Mouse (Mus musculus) CH12.LX (cell line): ENCODE results near the gene Glb1. TPM values are rescaled to one million over a fixed set of nuclear protein-coding genes. Genes with fewer than 3 reads are reported as not detected.
A peak's percentile ranks its signal among the peaks of the same experiment; 100 is the strongest.
"Not testable (repeated sequence)": the region's sequence is repeated elsewhere in the genome, so short reads cannot be mapped to it uniquely, and the experiment has no call there.

Source experiments
- DNase-seq: peaks from one replicate; pipeline ENCODE4 v3.0.0-alpha.2; 2013; ENCODE audit errors: extremely low read depth
- H3K27ac ChIP-seq: 2 replicates; pipeline ENCODE4 v1.5.1; 2012; ENCODE audit warnings: low read depth, mild to moderate bottlenecking, control low read depth, moderate library complexity; ENCODE audit not compliant: insufficient read depth
- H3K27me3 ChIP-seq: replicated peaks from 2 replicates; pipeline ENCODE3; 2012; ENCODE audit warnings: inconsistent platforms
- H3K36me3 ChIP-seq, 2 experiments: replicated peaks in 1 of 2; 2 replicates each; pipeline versions ENCODE3 to v1.6.1; 2012; ENCODE audit warnings: inconsistent platforms in 1 of 2, low read length in 1 of 2, mild to moderate bottlenecking in 1 of 2, mixed read lengths in 1 of 2, moderate library complexity in 1 of 2; ENCODE audit not compliant: control insufficient read depth in 1 of 2, insufficient read depth in 1 of 2
- H3K4me1 ChIP-seq, 2 experiments: 2 replicates each; pipeline ENCODE4 v1.6.1; 2012; ENCODE audit warnings: inconsistent platforms in 1 of 2, moderate library complexity in 1 of 2; ENCODE audit not compliant: insufficient read depth in 2 of 2, control insufficient read depth in 1 of 2
- H3K4me2 ChIP-seq: 2 replicates; pipeline ENCODE4 v1.6.1; 2012; ENCODE audit warnings: low read depth, mild to moderate bottlenecking, control low read depth; ENCODE audit not compliant: poor library complexity, insufficient read depth, severe bottlenecking
- H3K4me3 ChIP-seq, 3 experiments: fragments of 150-350 bp in 1 of 3; sonication (generic) in 1 of 3; replicated peaks in 1 of 3; 2 replicates each; pipeline versions ENCODE3 to v1.5.1; 2011 to 2012; ENCODE audit warnings: low read depth in 2 of 3, low read length in 2 of 3, mild to moderate bottlenecking in 2 of 3, moderate library complexity in 2 of 3, control low read depth in 1 of 3, improper control_type of control experiment in 1 of 3, inconsistent platforms in 1 of 3, mixed read lengths in 1 of 3; ENCODE audit not compliant: poor library complexity in 1 of 3
- H3K79me2 ChIP-seq: replicated peaks from 2 replicates; pipeline ENCODE4 v1.6.1; 2012; ENCODE audit warnings: mild to moderate bottlenecking, moderate library complexity; ENCODE audit not compliant: control insufficient read depth, poor library complexity, insufficient read depth, severe bottlenecking; ENCODE audit errors: extremely low read depth
- H3K9ac ChIP-seq: 2 replicates; pipeline ENCODE4 v1.6.1; 2012; ENCODE audit warnings: low read depth, mild to moderate bottlenecking, control low read depth, moderate library complexity; ENCODE audit not compliant: insufficient read depth
- H3K9me3 ChIP-seq: replicated peaks from 2 replicates; pipeline ENCODE3; 2012; ENCODE audit warnings: low read length, inconsistent platforms, mixed read lengths
- CTCF ChIP-seq, 2 experiments: IDR thresholded peaks in 1 of 2; conservative IDR thresholded peaks in 1 of 2; 2 replicates each; pipeline ENCODE4 v1.5.1; 2011 to 2012; ENCODE audit warnings: low read depth in 2 of 2, low read length in 2 of 2, improper control_type of control experiment in 1 of 2, inconsistent platforms in 1 of 2, mild to moderate bottlenecking in 1 of 2, moderate library complexity in 1 of 2
- ELF1 ChIP-seq: IDR thresholded peaks from 2 replicates; pipeline ENCODE4 v1.6.1; 2014; ENCODE audit warnings: low read depth, mild to moderate bottlenecking, inconsistent platforms, low read length, improper control_type of control experiment
- ETS1 ChIP-seq: conservative IDR thresholded peaks from 2 replicates; pipeline ENCODE4 v1.6.1; 2012; ENCODE audit warnings: low read depth, mild to moderate bottlenecking, inconsistent platforms, low read length, improper control_type of control experiment, moderate library complexity
- GABPA ChIP-seq: IDR thresholded peaks from 2 replicates; pipeline ENCODE4 v1.6.1; 2012; ENCODE audit warnings: low read depth, low read length, improper control_type of control experiment, inconsistent platforms; ENCODE audit not compliant: insufficient replicate concordance
- IRF4 ChIP-seq: IDR thresholded peaks from 2 replicates; pipeline ENCODE4 v1.6.1; 2014; ENCODE audit warnings: low read depth, mild to moderate bottlenecking, inconsistent platforms, low read length, improper control_type of control experiment
- JUND ChIP-seq: conservative IDR thresholded peaks from 2 replicates; pipeline ENCODE4 v1.6.1; 2011; ENCODE audit warnings: low read depth, low read length, improper control_type of control experiment
- MAFK ChIP-seq: IDR thresholded peaks from 2 replicates; pipeline ENCODE4 v1.6.1; 2011; ENCODE audit warnings: low read length, improper control_type of control experiment; ENCODE audit not compliant: insufficient replicate concordance
- MAZ ChIP-seq: IDR thresholded peaks from 2 replicates; pipeline ENCODE4 v1.6.1; 2012; ENCODE audit warnings: low read depth, mild to moderate bottlenecking, inconsistent platforms, low read length, improper control_type of control experiment, moderate library complexity
- NRF1 ChIP-seq: IDR thresholded peaks from 2 replicates; pipeline ENCODE4 v1.6.1; 2014; ENCODE audit warnings: low read depth, mild to moderate bottlenecking, inconsistent platforms, low read length, improper control_type of control experiment, moderate library complexity
- SIN3A ChIP-seq: IDR thresholded peaks from 2 replicates; pipeline ENCODE4 v1.6.1; 2012; ENCODE audit warnings: low read length, improper control_type of control experiment, inconsistent platforms
- TBP ChIP-seq: conservative IDR thresholded peaks from 2 replicates; pipeline ENCODE4 v1.6.1; 2011; ENCODE audit warnings: low read depth, low read length, improper control_type of control experiment
- TCF12 ChIP-seq: IDR thresholded peaks from 2 replicates; pipeline ENCODE4 v1.6.1; 2014; ENCODE audit warnings: low read depth, mild to moderate bottlenecking, inconsistent platforms, low read length, improper control_type of control experiment
- USF2 ChIP-seq: conservative IDR thresholded peaks from 2 replicates; pipeline ENCODE4 v1.6.1; 2011; ENCODE audit warnings: low read depth, low read length, improper control_type of control experiment
- ZNF384 ChIP-seq: IDR thresholded peaks from 2 replicates; pipeline ENCODE4 v1.6.1; 2012; ENCODE audit warnings: low read depth, low read length, improper control_type of control experiment, inconsistent platforms
- dilution Hi-C: fragments of 300-500 bp; cut with MboI; formaldehyde crosslinking; loops from 2 replicates; pipeline ENCODE4 v1.14.3; 2020; ENCODE audit warnings: low sequenced_read_pairs; ENCODE audit not compliant: extremely low pct_unique_long_range_greater_than_20kb, extremely low pct_ligation_motif_present
- in situ Hi-C: fragments of 300-500 bp; cut with MboI; formaldehyde crosslinking; loops from 3 replicates; pipeline ENCODE4 v1.14.3; 2019; ENCODE audit warnings: low sequenced_read_pairs, low pct_ligation_motif_present, low pct_unique_long_range_greater_than_20kb, mixed read lengths
- polyA plus RNA-seq: library from polyadenylated mRNA; unstranded; fragments of >175 nt; gene quantifications from 2 replicates; pipeline ENCODE4 v1.2.1, GENCODE M21; 2012; ENCODE audit warnings: low read depth; ENCODE audit not compliant: insufficient read length
- total RNA-seq, 2 experiments: library from RNA; depleted of rRNA; stranded (reverse); fragments of 300-350 nt in 1 of 2; fragments of >200 nt in 1 of 2; gene quantifications; 2 replicates each; pipeline ENCODE4 v1.2.3; 2012 to 2014

Glb1 gene
- total and polyA plus RNA-seq, 3 experiments = 25.7 to 40.7 (median 35.4) TPM

- Histone ChIP-seq H3K9ac (peak overlapping the region; percentile 62; the same call in 1 of the 2 replicates), H3K9me3 (no peaks in the 10 kb centered on the region), H3K4me3 (peak overlapping the region; percentile 51 to 100 (median 92)), H3K4me2 (peak overlapping the region; percentile 52), H3K36me3 (peaks cover 2 to 26% of the 10 kb centered on the region in 2 experiments), H3K4me1 (peaks cover 5 to 32% of the 10 kb centered on the region in 2 experiments), H3K79me2 (no peaks in the 10 kb centered on the region), H3K27me3 (no peaks in the 10 kb centered on the region), H3K27ac (no peak overlapping the region)
- in situ Hi-C loops (no loop called here), dilution Hi-C loops (no loop called here)
- TF ChIP-seq TBP (0 out of 2 replicates have a peak, but pooled peaks have one; percentile 11), ZNF384 (no peak)
- no peak for DNase-seq
Observed at GRCm38 (mm10) chr9:114390749-114391075, 10.2 kb upstream of the Glb1 start.

GRCm38 (mm10) chr9:114394136-114394535 is 6.7 kb upstream of the Glb1 start:
- dilution Hi-C loops, DNase-seq, H3K36me3 ChIP-seq, in situ Hi-C loops, H3K9me3 ChIP-seq, H3K27me3 ChIP-seq, H3K4me1 ChIP-seq, H3K79me2 ChIP-seq, H3K4me3 ChIP-seq, H3K9ac ChIP-seq, H3K27ac ChIP-seq, H3K4me2 ChIP-seq: not testable (repeated sequence)

- H3K79me2 ChIP-seq = no peaks in the 10 kb centered on the region
- in situ Hi-C loops = no loop called here
- no peaks in the 10 kb centered on the region for H3K9me3 ChIP-seq
- H3K27ac ChIP-seq = no peak overlapping the region
- no peak overlapping the region for H3K4me3 ChIP-seq
- TF ChIP-seq USF2 (no peak), JUND (no peak), SIN3A (no peak), TCF12 (no peak), CTCF (conservative IDR thresholded peaks at IDR 0.05 in 1 of 2, IDR thresholded peaks at IDR 0.05 in 1 of 2; ENCODE audit: low read depth in 2 of 2, low read length in 2 of 2) (no peak), GABPA (no peak), NRF1 (no peak), ETS1 (no peak), MAFK (no peak), IRF4 (no peak), MAZ (no peak), ELF1 (no peak)
- H3K4me2 ChIP-seq = no peak overlapping the region
- dilution Hi-C loops = no loop called here
- no peaks in the 10 kb centered on the region for H3K27me3 ChIP-seq
- DNase-seq = no peak
- peaks cover 0 to 2% of the 10 kb centered on the region in 2 experiments; a peak in 1 of 4 replicates for H3K4me1 ChIP-seq
- H3K36me3 ChIP-seq = no peaks in the 10 kb centered on the region
- no peak overlapping the region for H3K9ac ChIP-seq
Observed at GRCm38 (mm10) chr9:114394677-114395076, 6.2 kb upstream of the Glb1 start.
